Mouse (Mus musculus) erythroid progenitor cell, adult 5-6 weeks (primary cell): Measurements from ENCODE around the gene Nptn. TPM values are rescaled to one million over a fixed set of nuclear protein-coding genes. Genes with fewer than 3 reads are reported as not detected.

Experiments used
- ATAC-seq: replicated peaks from 2 replicates; pipeline ENCODE4 v1.8.0; 2016; ENCODE audit warnings: moderate number of reproducible peaks, mild to moderate bottlenecking, moderate TSS enrichment, inconsistent platforms; ENCODE audit not compliant: poor library complexity, low FRiP score, severe bottlenecking
- total RNA-seq, 2 experiments: library from RNA; stranded (forward) in 1 of 2; stranded (reverse) in 1 of 2; fragments of 150-400 nt in 1 of 2; fragments of 186-747, 209-891 nt in 1 of 2; gene quantifications; 2 replicates each; pipeline versions ENCODE4 v1.2.3 to v1.2.4; 2015 to 2017; ENCODE audit warnings: low replicate concordance in 2 of 2

Gene Nptn
- 415 and 552 TPM in 2 replicates for total RNA-seq (2015; ENCODE audit: low replicate concordance)
- 202 and 230 TPM in 2 replicates for total RNA-seq (2017; ENCODE audit: low replicate concordance)

GRCm38 (mm10) chr9:58581958-58582540, at the start of gene Nptn:
Gene Nptn (plus strand): TSS chr9:58582240.
- peak; percentile 89 for ATAC-seq

DNA sequence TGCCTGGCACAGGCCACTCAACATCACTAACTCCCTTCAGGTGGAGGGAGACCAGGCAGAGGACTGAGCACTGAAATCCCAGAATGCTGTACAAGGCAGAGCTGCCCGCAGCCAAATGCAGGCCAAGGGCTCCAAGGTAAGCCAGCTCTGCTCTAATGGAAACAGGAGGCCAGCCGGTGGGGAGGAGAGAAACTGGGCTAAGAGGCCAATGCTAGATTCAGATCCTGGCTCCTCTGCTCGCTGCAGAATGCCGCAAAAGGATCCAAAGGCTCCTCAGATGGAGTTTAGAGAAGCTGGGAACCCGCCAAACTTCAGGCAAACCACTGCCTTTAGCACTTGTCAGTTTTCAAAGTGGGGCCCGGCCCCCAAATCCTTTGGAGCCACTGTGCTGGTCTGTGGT, 48.7 kb upstream of the Nptn start:
- ATAC-seq = no peak

- ATAC-seq = peak; percentile 71
These were observed 47.3 kb upstream of the Nptn start for GRCm38 (mm10) chr9:58534766-58535165.

- no peak for ATAC-seq
These were observed 46.4 kb upstream of the Nptn start for GRCm38 (mm10) chr9:58535447-58536134.

DNA sequence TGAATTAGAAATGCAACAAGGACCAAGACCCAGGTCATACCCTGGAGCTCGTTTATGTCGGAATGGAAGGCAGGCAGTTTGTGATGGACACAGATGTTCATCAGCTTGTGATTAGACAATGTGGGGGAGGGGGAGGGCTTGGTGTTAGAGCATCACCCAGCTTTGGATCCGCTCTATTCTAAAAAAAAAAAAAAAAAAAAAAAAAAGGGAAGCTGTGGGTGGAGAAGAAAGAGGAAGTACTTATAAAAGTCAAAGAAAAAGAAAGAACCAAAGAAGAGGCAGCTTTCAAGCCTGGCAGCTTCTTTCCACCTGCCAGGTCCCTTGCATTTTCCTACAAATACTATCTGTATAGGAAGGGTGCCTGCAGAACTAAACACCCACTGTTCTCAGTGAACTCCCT, 44.3 kb upstream of the Nptn start:
- no peak for ATAC-seq

DNA sequence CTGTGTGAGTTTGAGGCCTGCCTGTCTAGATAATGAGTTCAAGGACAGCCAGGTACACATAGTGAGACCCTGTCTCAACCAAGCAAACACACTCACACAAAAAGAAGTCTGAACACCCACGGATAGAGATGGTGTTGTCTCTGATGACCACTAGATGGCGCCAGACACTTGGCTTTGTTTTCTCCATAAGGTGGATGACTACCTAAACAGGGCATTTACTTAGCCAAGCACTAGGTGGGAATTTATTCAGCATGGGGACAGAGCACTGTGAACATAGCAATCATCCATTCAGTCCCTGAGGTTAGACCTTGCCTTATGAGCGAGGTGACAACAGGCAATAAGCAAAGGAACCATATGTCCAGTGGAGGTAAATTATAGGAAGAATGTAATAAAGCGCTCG, 42.2 kb upstream of the Nptn start:
- ATAC-seq = peak; percentile 50; the same call in 1 of the 2 replicates

DNA sequence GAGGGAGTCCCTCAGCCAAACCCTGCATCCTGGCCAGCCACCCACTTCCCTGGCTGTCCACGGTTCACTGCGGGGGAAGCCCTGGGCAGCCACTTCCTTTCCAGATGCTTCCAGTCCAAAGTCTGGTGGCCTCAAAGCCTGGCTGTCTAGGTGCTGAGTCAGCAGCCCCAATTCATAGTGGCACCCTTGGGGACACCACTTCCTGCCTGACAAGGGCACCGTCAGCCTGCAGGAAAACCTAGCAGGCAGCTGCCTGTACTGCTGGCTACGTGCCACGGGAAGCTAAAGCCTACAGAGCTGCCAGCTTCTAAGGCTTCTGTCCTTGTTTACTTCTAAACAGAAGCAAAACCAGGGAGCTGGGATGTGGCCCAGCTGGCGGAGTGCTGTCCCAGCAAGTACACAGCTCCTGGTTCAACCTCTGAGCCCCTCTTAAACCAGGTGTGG, 40.1 kb upstream of the Nptn start:
- no peak for ATAC-seq

DNA sequence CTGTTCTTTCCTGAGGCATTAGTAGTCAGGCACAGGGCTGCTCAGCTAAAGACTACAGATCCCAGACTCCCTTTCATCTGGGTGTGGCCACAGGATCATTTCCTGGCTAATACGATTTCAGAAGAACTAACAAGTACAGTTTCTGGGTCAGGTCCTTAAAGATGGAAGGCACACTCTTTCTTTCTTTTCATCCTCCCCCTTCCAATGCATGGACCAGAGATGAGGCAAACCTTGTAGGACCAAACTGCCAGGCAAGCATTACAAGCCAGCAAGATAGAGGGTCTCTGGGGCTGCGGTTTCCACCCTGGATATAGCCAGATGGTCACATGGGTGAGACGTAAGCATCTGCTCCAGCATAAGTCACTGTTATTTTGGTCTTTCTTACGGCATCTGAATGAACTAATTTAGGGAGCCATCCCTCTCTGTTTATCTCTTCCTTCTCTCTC, 37.1 kb upstream of the Nptn start:
- no peak for ATAC-seq

GRCm38 (mm10) chr9:58545428-58545827, 36.6 kb upstream of the Nptn start:
- no peak for ATAC-seq

- ATAC-seq = no peak
These were observed 35.2 kb upstream of the Nptn start for GRCm38 (mm10) chr9:58546630-58547360.

DNA sequence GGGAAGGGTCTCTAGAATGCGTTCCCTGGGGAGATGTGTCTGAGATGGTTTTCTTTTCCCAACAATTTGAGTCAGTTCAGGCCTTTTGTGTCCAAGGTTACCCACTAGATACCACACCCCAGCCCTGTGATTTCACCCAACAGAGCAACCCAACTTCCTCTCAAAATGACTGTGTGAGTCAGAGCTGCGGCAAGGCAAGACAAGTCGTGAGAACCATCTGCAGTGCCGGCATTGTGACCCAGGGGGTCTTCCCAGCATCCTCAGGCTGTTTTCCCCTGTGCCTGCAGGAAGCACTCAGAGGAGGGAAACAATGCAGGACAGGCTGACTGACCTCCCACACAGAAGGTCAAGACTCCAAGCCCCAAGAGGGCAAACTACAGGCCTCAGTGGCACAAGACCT, 33.1 kb upstream of the Nptn start:
- no peak for ATAC-seq

DNA sequence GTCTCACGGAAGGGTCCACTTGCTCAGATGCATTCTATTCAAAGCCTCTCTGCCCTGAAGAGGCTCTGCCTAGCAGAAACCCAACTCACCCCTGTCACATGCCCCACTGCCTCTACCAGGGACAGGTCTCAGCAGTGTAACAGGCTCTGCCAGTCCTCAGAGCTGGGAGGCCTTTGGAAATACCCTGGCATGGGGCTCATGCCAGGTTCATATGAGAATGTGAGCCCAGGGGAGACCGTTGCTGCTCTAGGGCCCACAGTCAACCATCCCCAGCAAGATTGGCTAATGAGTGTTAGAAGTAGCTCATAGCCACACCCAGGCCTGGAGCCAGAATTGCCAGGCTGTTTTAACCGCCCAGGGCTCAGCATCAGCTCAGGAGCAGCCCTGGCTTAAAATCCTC, 32.3 kb upstream of the Nptn start:
- no peak for ATAC-seq

- no peak for ATAC-seq
These were observed 31.1 kb upstream of the Nptn start for GRCm38 (mm10) chr9:58550928-58551327.

- ATAC-seq = no peak
These were observed 30.0 kb upstream of the Nptn start for GRCm38 (mm10) chr9:58552083-58552482.

GRCm38 (mm10) chr9:58554056-58554907, 27.8 kb upstream of the Nptn start:
- ATAC-seq = no peak

GRCm38 (mm10) chr9:58554908-58555684, 26.9 kb upstream of the Nptn start, which contains the start of gene Cd276:
Gene Cd276 (minus strand): TSS chr9:58555437.
- ATAC-seq = no peak

- ATAC-seq = no peak
These were observed 26.2 kb upstream of the Nptn start for GRCm38 (mm10) chr9:58555685-58556414.

GRCm38 (mm10) chr9:58556627-58557026, 25.4 kb upstream of the Nptn start:
- no peak for ATAC-seq
